In genomic region chr6:116264836-116265235, GRCm38 (mm10) we compare ENCODE assay signal across 9 mouse cellular contexts. TPM values are rescaled to one million over a fixed set of nuclear protein-coding genes. Genes with fewer than 3 reads are reported as not detected.
DNase-seq lines count a peak whose midpoint lies in the region; ATAC-seq and TF ChIP-seq lines count a peak whose summit lies in the region.
"Had no signal": no experiment of that assay in that cellular context is flagged by ENCODE, and none has a peak within 500 bp of the region (broad histone marks: within the 10 kb centered on the region; RNA-seq: fewer than 3 reads in every experiment).

No protein-coding gene starts in this region.

- peak overlapping the region; percentile 86 for H3K4me2 ChIP-seq in kidney, postnatal 0 days (ENCODE audit: low read length)
- H3K4me2 ChIP-seq in embryonic facial prominence, embryonic 11.5 days (ENCODE audit: low read depth, low read length) = no peak overlapping the region; the same call in 1 of the 2 replicates
- H3K4me2 ChIP-seq in intestine, embryonic 16.5 days (ENCODE audit: low read depth, low read length) = peak overlapping the region; percentile 85

- no peaks in the 10 kb centered on the region; the same call in 1 of the 2 replicates for H3K4me1 ChIP-seq in kidney, postnatal 0 days (replicated peaks; ENCODE audit: insufficient read depth, low read length)
- no peaks in the 10 kb centered on the region for H3K4me1 ChIP-seq in embryonic facial prominence, embryonic 11.5 days (ENCODE audit: control insufficient read depth, insufficient read depth, low read length)
- no peaks in the 10 kb centered on the region for H3K4me1 ChIP-seq in intestine, embryonic 16.5 days (ENCODE audit: control insufficient read depth, insufficient read depth, low read length)

- peak overlapping the region; percentile 56; the same call in 1 of the 2 replicates for H3K4me3 ChIP-seq in kidney, postnatal 0 days (replicated peaks; ENCODE audit: low read depth, low read length)
- H3K4me3 ChIP-seq in embryonic facial prominence, embryonic 11.5 days (ENCODE audit: low read depth, low read length) = peak overlapping the region; percentile 62; the same call in 1 of the 2 replicates
- no peak overlapping the region; the same call in 1 of the 2 replicates for H3K4me3 ChIP-seq in intestine, embryonic 16.5 days (ENCODE audit: low read length)

- H3K27me3 ChIP-seq in kidney, postnatal 0 days (ENCODE audit: insufficient read depth, low read length) = no peaks in the 10 kb centered on the region
- no peaks in the 10 kb centered on the region for H3K27me3 ChIP-seq in embryonic facial prominence, embryonic 11.5 days (ENCODE audit: control insufficient read depth, insufficient read depth, low read length)
- H3K27me3 ChIP-seq in intestine, embryonic 16.5 days (replicated peaks; ENCODE audit: control insufficient read depth, insufficient read depth, low read length) = no peaks in the 10 kb centered on the region

- H3K27ac ChIP-seq in kidney, postnatal 0 days = no peak overlapping the region
- no peak overlapping the region for H3K27ac ChIP-seq in embryonic facial prominence, embryonic 11.5 days (replicated peaks; ENCODE audit: low read depth, low read length)
- no peak overlapping the region for H3K27ac ChIP-seq in intestine, embryonic 16.5 days (ENCODE audit: low read length)

- H3K9me3 ChIP-seq in kidney, postnatal 0 days (replicated peaks; ENCODE audit: low read length) = no peaks in the 10 kb centered on the region
- no peaks in the 10 kb centered on the region for H3K9me3 ChIP-seq in embryonic facial prominence, embryonic 11.5 days (replicated peaks; ENCODE audit: control insufficient read depth, low read length)
- no peaks in the 10 kb centered on the region for H3K9me3 ChIP-seq in intestine, embryonic 16.5 days (ENCODE audit: control insufficient read depth, low read length)

- H3K9ac ChIP-seq in kidney, postnatal 0 days (ENCODE audit: low read depth, low read length) = no peak overlapping the region
- H3K9ac ChIP-seq in embryonic facial prominence, embryonic 11.5 days (replicated peaks; ENCODE audit: low read length) = no peak overlapping the region
- H3K9ac ChIP-seq in intestine, embryonic 16.5 days (ENCODE audit: low read depth, low read length) = no peak overlapping the region

- DNase-seq in kidney, postnatal 0 days (ENCODE audit: low spot score) = no peak
- DNase-seq in kidney, adult 18-20 months = no peak
- DNase-seq in embryonic facial prominence, embryonic 11.5 days (ENCODE audit: low spot score) = no peak
- DNase-seq in neural tube, embryonic 10.5 days (ENCODE audit: extremely low spot score, low spot score) = peak; percentile 17
- no peak for DNase-seq in kidney, postnatal 10 days
- no peak for DNase-seq in kidney, postnatal 25 days
- DNase-seq in frontal cortex, postnatal 25 days (ENCODE audit: low spot score in 2 of 2) = no peak
- DNase-seq: gastrocnemius, postnatal 36 days had no signal

- H3K36me3 ChIP-seq in kidney, postnatal 0 days (ENCODE audit: insufficient read depth, low read length) = peaks cover 19% of the 10 kb centered on the region; the same call in 1 of the 2 replicates
- H3K36me3 ChIP-seq in embryonic facial prominence, embryonic 11.5 days (replicated peaks; ENCODE audit: control insufficient read depth, insufficient read depth, low read depth, low read length) = no peaks in the 10 kb centered on the region
- H3K36me3 ChIP-seq in intestine, embryonic 16.5 days (ENCODE audit: control insufficient read depth, insufficient read depth, low read length) = peaks cover 4% of the 10 kb centered on the region

- WGBS in kidney, postnatal 0 days = 83% methylated on average over 11 of the region's 11 CpGs
- WGBS in embryonic facial prominence, embryonic 11.5 days = 86% methylated on average over 11 of the region's 11 CpGs
- 81% methylated on average over 11 of the region's 11 CpGs for WGBS in intestine, embryonic 16.5 days

- TF ChIP-seq CTCF in kidney, postnatal 0 days (IDR thresholded peaks at IDR 0.05; ENCODE audit: low read depth) = no peak

- ATAC-seq in kidney, postnatal 0 days (replicated peaks; ENCODE audit: low FRiP score, low read depth) = no peak
- no peak for ATAC-seq in embryonic facial prominence, embryonic 11.5 days (replicated peaks; ENCODE audit: insufficient number of reproducible peaks, low FRiP score, low TSS enrichment, low read depth)
- no peak for ATAC-seq in intestine, embryonic 16.5 days

RNA-seq across cellular contexts. Expression of gene Zfand4, which starts 0.8 kb away (rescaled TPM):
- polyA plus RNA-seq in kidney, postnatal 0 days (2015; fragmentation: Nextera tagmentation; extraction: Ambion mirVana) = 4.9 and 5.7 TPM in 2 replicates
- 9.3 and 10.8 TPM in 2 replicates for polyA plus RNA-seq in embryonic facial prominence, embryonic 11.5 days (2014; fragmentation: Nextera tagmentation; extraction: Ambion mirVana)
- 2.7 and 3.2 TPM in 2 replicates for polyA plus RNA-seq in intestine, embryonic 16.5 days (2015; fragmentation: Nextera tagmentation; extraction: Ambion mirVana)

RNA-seq across cellular contexts. Expression of gene Washc2, which starts 57.0 kb away (rescaled TPM):
- 40.5 and 49.2 TPM in 2 replicates for polyA plus RNA-seq in kidney, postnatal 0 days (2015; fragmentation: Nextera tagmentation; extraction: Ambion mirVana)
- 47.7 and 50.5 TPM in 2 replicates for polyA plus RNA-seq in embryonic facial prominence, embryonic 11.5 days (2014; fragmentation: Nextera tagmentation; extraction: Ambion mirVana)
- polyA plus RNA-seq in intestine, embryonic 16.5 days (2015; fragmentation: Nextera tagmentation; extraction: Ambion mirVana) = 53.9 and 61.4 TPM in 2 replicates
